ENCODE assay signal across 8 mouse cellular contexts in genomic region chr1:66815941-66816777, GRCm38 (mm10). TPM values are rescaled to one million over a fixed set of nuclear protein-coding genes. Genes with fewer than 3 reads are reported as not detected.
DNase-seq lines count a peak whose midpoint lies in the region; ATAC-seq and TF ChIP-seq lines count a peak whose summit lies in the region.

No protein-coding gene starts in this region.

- WGBS in heart, embryonic 11.5 days (ENCODE audit: insufficient replicate concordance), result 1% methylated on average over 39 of the region's 39 CpGs
- under 1% methylated on average over 39 of the region's 39 CpGs for WGBS in kidney, embryonic 15.5 days
- WGBS in limb, embryonic 15.5 days, result under 1% methylated on average over 39 of the region's 39 CpGs
- under 1% methylated on average over 39 of the region's 39 CpGs for WGBS in midbrain, postnatal 0 days

- no peak for TF ChIP-seq CTCF in midbrain, postnatal 0 days (IDR thresholded peaks at IDR 0.05)

- peak; percentile 69 for DNase-seq in CD4-positive, CD25-positive, alpha-beta regulatory T cell, adult 2 months (ENCODE audit: low read depth, low spot score)
- DNase-seq in brain, adult 2 months (ENCODE audit: low read depth, low spot score), result peak; percentile 80
- DNase-seq in midbrain, postnatal 0 days (ENCODE audit: low spot score), result peak; percentile 58
- peak; percentile 76 for DNase-seq in splenic B cell, adult 2 months (ENCODE audit: low read depth, low spot score)

- H3K4me1 ChIP-seq in heart, embryonic 11.5 days (ENCODE audit: control insufficient read depth, insufficient read depth, low read length), result peaks cover 8% of the 10 kb centered on the region; the same call in 1 of the 2 replicates
- H3K4me1 ChIP-seq in kidney, embryonic 15.5 days, result peaks cover 7% of the 10 kb centered on the region; the same call in 1 of the 2 replicates
- 0 out of 2 replicates have a peak, but pooled peaks cover 3% of the 10 kb centered on the region for H3K4me1 ChIP-seq in limb, embryonic 15.5 days
- peaks cover 8% of the 10 kb centered on the region; the same call in 1 of the 2 replicates for H3K4me1 ChIP-seq in midbrain, postnatal 0 days (ENCODE audit: insufficient read depth, low read length)

- no peaks in the 10 kb centered on the region for H3K9me3 ChIP-seq in heart, embryonic 11.5 days (replicated peaks; ENCODE audit: control insufficient read depth, low read length)
- no peaks in the 10 kb centered on the region for H3K9me3 ChIP-seq in kidney, embryonic 15.5 days (replicated peaks)
- H3K9me3 ChIP-seq in limb, embryonic 15.5 days, result no peaks in the 10 kb centered on the region
- H3K9me3 ChIP-seq in midbrain, postnatal 0 days (ENCODE audit: low read length), result no peaks in the 10 kb centered on the region

- peak overlapping the region; percentile 97 for H3K27ac ChIP-seq in heart, embryonic 11.5 days (ENCODE audit: low read depth, low read length)
- H3K27ac ChIP-seq in kidney, embryonic 15.5 days, result peak overlapping the region; percentile 98
- peak overlapping the region; percentile 99 for H3K27ac ChIP-seq in limb, embryonic 15.5 days
- peak overlapping the region; percentile 99 for H3K27ac ChIP-seq in midbrain, postnatal 0 days (ENCODE audit: low read depth, low read length)

- H3K4me3 ChIP-seq in heart, embryonic 11.5 days (ENCODE audit: low read depth, low read length), result peak overlapping the region; percentile 62
- H3K4me3 ChIP-seq in kidney, embryonic 15.5 days (replicated peaks), result peak overlapping the region; percentile 67
- peak overlapping the region; percentile 81 for H3K4me3 ChIP-seq in limb, embryonic 15.5 days
- H3K4me3 ChIP-seq in midbrain, postnatal 0 days (ENCODE audit: low read depth, low read length), result peak overlapping the region; percentile 83

- H3K4me2 ChIP-seq in heart, embryonic 11.5 days, result peak overlapping the region; percentile 78
- H3K4me2 ChIP-seq in kidney, embryonic 15.5 days, result peak overlapping the region; percentile 66
- H3K4me2 ChIP-seq in limb, embryonic 15.5 days, result peak overlapping the region; percentile 57
- peak overlapping the region; percentile 75 for H3K4me2 ChIP-seq in midbrain, postnatal 0 days (ENCODE audit: low read depth, low read length, poor library complexity, severe bottlenecking)

- H3K9ac ChIP-seq in heart, embryonic 11.5 days (ENCODE audit: low read depth, low read length), result peak overlapping the region; percentile 69
- H3K9ac ChIP-seq in kidney, embryonic 15.5 days, result peak overlapping the region; percentile 73
- peak overlapping the region; percentile 70 for H3K9ac ChIP-seq in limb, embryonic 15.5 days
- H3K9ac ChIP-seq in midbrain, postnatal 0 days (replicated peaks; ENCODE audit: low read length, poor library complexity, severe bottlenecking), result peak overlapping the region; percentile 96

- H3K27me3 ChIP-seq in heart, embryonic 11.5 days (ENCODE audit: control insufficient read depth, insufficient read depth, low read length), result no peaks in the 10 kb centered on the region
- peaks cover 14% of the 10 kb centered on the region; the same call in 1 of the 2 replicates for H3K27me3 ChIP-seq in kidney, embryonic 15.5 days
- no peaks in the 10 kb centered on the region; the same call in 1 of the 2 replicates for H3K27me3 ChIP-seq in limb, embryonic 15.5 days
- no peaks in the 10 kb centered on the region for H3K27me3 ChIP-seq in midbrain, postnatal 0 days (ENCODE audit: insufficient read depth, low read length)
- H3K27me3 ChIP-seq in splenic B cell, adult 2 months (ENCODE audit: control insufficient read depth, insufficient read depth, low read length, poor library complexity, severe bottlenecking), result no peaks in the 10 kb centered on the region

- peak; percentile 40 for ATAC-seq in erythroblast, adult 5-6 weeks (replicated peaks; ENCODE audit: low FRiP score, poor library complexity, severe bottlenecking)
- peak; percentile 3; the same call in 1 of the 2 replicates for ATAC-seq in heart, embryonic 11.5 days (replicated peaks; ENCODE audit: insufficient number of reproducible peaks, low FRiP score, low TSS enrichment)
- ATAC-seq in kidney, embryonic 15.5 days (replicated peaks; ENCODE audit: low FRiP score), result peak; percentile 37
- ATAC-seq in limb, embryonic 15.5 days (ENCODE audit: insufficient number of reproducible peaks, low FRiP score, low TSS enrichment, low read depth), result peak; percentile 32; the same call in 1 of the 2 replicates
- ATAC-seq in midbrain, postnatal 0 days (ENCODE audit: low FRiP score), result peak; percentile 8

- no peaks in the 10 kb centered on the region for H3K36me3 ChIP-seq in heart, embryonic 11.5 days (ENCODE audit: control insufficient read depth, insufficient read depth, low read length)
- no peaks in the 10 kb centered on the region for H3K36me3 ChIP-seq in kidney, embryonic 15.5 days
- no peaks in the 10 kb centered on the region for H3K36me3 ChIP-seq in limb, embryonic 15.5 days
- H3K36me3 ChIP-seq in midbrain, postnatal 0 days (ENCODE audit: insufficient read depth, low read length), result no peaks in the 10 kb centered on the region
- H3K36me3 ChIP-seq in splenic B cell, adult 2 months (ENCODE audit: control insufficient read depth, insufficient read depth, low read length, poor library complexity, severe bottlenecking), result no peaks in the 10 kb centered on the region

RNA-seq across cellular contexts. Expression of gene Kansl1l, which starts 1.2 kb away (rescaled TPM):
- 13.0 and 14.6 TPM in 2 replicates for total RNA-seq in erythroblast, adult 5-6 weeks (2015; ENCODE audit: low replicate concordance)
- 3.6 and 6.0 TPM in 2 replicates for total RNA-seq in erythroblast, adult 5-6 weeks (2017; ENCODE audit: low replicate concordance)
- 7.3 and 9.3 TPM in 2 replicates for polyA plus RNA-seq in heart, embryonic 11.5 days (2014; fragmentation: Nextera tagmentation; extraction: Ambion mirVana)
- polyA plus RNA-seq in kidney, embryonic 15.5 days (2015; fragmentation: Nextera tagmentation; extraction: Ambion mirVana), result 16.3 and 20.1 TPM in 2 replicates
- polyA plus RNA-seq in limb, embryonic 15.5 days (2015; fragmentation: Nextera tagmentation; extraction: Ambion mirVana), result 13.0 and 14.8 TPM in 2 replicates
- 20.8 and 20.9 TPM in 2 replicates for total RNA-seq in midbrain, postnatal 0 days (2014; rRNA removed)
- 7.2 and 9.7 TPM in 2 replicates for polyA plus RNA-seq in midbrain, postnatal 0 days (2015; fragmentation: Nextera tagmentation; extraction: Ambion mirVana)

RNA-seq across cellular contexts. Expression of gene Acadl, which starts 46.9 kb away (rescaled TPM):
- total RNA-seq in erythroblast, adult 5-6 weeks (2015; ENCODE audit: low replicate concordance), result 33.6 and 43.2 TPM in 2 replicates
- total RNA-seq in erythroblast, adult 5-6 weeks (2017; ENCODE audit: low replicate concordance), result 21.0 and 25.0 TPM in 2 replicates
- 257 and 291 TPM in 2 replicates for polyA plus RNA-seq in heart, embryonic 11.5 days (2014; fragmentation: Nextera tagmentation; extraction: Ambion mirVana)
- polyA plus RNA-seq in kidney, embryonic 15.5 days (2015; fragmentation: Nextera tagmentation; extraction: Ambion mirVana), result 121 and 125 TPM in 2 replicates
- polyA plus RNA-seq in limb, embryonic 15.5 days (2015; fragmentation: Nextera tagmentation; extraction: Ambion mirVana), result 90.3 and 122 TPM in 2 replicates
- 5.4 and 5.8 TPM in 2 replicates for total RNA-seq in midbrain, postnatal 0 days (2014; rRNA removed)
- 55.4 and 59.5 TPM in 2 replicates for polyA plus RNA-seq in midbrain, postnatal 0 days (2015; fragmentation: Nextera tagmentation; extraction: Ambion mirVana)

Comparison
In these comparisons a context has a peak if more than half of its experiments do, and no peak if none do; other contexts are left out.
1. Peak in every context shown above with its lines: DNase-seq, ATAC-seq, H3K4me3 ChIP-seq and H3K27ac ChIP-seq.